Mouse (Mus musculus): Measurements from ENCODE around the gene AA467197. TPM values are rescaled to one million over a fixed set of nuclear protein-coding genes. Genes with fewer than 3 reads are reported as not detected.
A peak's percentile ranks its signal among the peaks of the same experiment; 100 is the strongest.

The AA467197 gene
- total RNA-seq, 2 experiments from 2014 or later = 0.49 TPM; not detected in 1

GRCm38 (mm10) chr2:122652096-122653084 lies 15.6 kb downstream of the AA467197 start:
- no peak overlapping the region for H3K27ac ChIP-seq
- intact Hi-C loops (cut with DNase I) = no loop called here
- no peak for TF ChIP-seq CTCF (IDR thresholded peaks at IDR 0.05)
- no peak overlapping the region for H3K4me3 ChIP-seq
- DNase-seq (ENCODE audit: extremely low spot score in 1 of 2, low spot score in 2 of 2) = no peak

GRCm38 (mm10) chr2:122656052-122656451 lies 19.3 kb downstream of the AA467197 start:
- H3K27ac ChIP-seq = no peak overlapping the region
- TF ChIP-seq CTCF (IDR thresholded peaks at IDR 0.05) = no peak
- DNase-seq (ENCODE audit: extremely low spot score in 1 of 2, low spot score in 2 of 2) = no peak
- no peak overlapping the region for H3K4me3 ChIP-seq
- intact Hi-C loops (cut with DNase I) = no loop called here

GRCm38 (mm10) chr2:122656767-122657166 lies 20.0 kb downstream of the AA467197 start:
- DNase-seq (ENCODE audit: extremely low spot score in 1 of 2, low spot score in 2 of 2) = no peak
- no peak overlapping the region for H3K27ac ChIP-seq
- H3K4me3 ChIP-seq = no peak overlapping the region
- no peak for TF ChIP-seq CTCF (IDR thresholded peaks at IDR 0.05)
- intact Hi-C loops (cut with DNase I) = no loop called here

- no peak for DNase-seq (ENCODE audit: extremely low spot score in 1 of 2, low spot score in 2 of 2)
- no peak overlapping the region for H3K4me3 ChIP-seq
- intact Hi-C loops (cut with DNase I) = no loop called here
- no peak overlapping the region for H3K27ac ChIP-seq
- no peak for TF ChIP-seq CTCF (IDR thresholded peaks at IDR 0.05)
These were observed 21.1 kb downstream of the AA467197 start for GRCm38 (mm10) chr2:122657707-122658524.

- DNase-seq (ENCODE audit: extremely low spot score in 1 of 2, low spot score in 2 of 2) = no peak
- H3K4me3 ChIP-seq = no peak overlapping the region
- no peak for TF ChIP-seq CTCF (IDR thresholded peaks at IDR 0.05)
- intact Hi-C loops (cut with DNase I) = no loop called here
- H3K27ac ChIP-seq = no peak overlapping the region
These were observed 23.0 kb downstream of the AA467197 start for GRCm38 (mm10) chr2:122659825-122660224.

GRCm38 (mm10) chr2:122665253-122665972 lies 28.6 kb downstream of the AA467197 start:
- Histone ChIP-seq H3K4me3 (no peak overlapping the region), H3K27ac (no peak overlapping the region)
- TF ChIP-seq CTCF (IDR thresholded peaks at IDR 0.05) = no peak
- no peak for DNase-seq (ENCODE audit: extremely low spot score in 1 of 2, low spot score in 2 of 2)
- intact Hi-C loops (cut with DNase I) = no loop called here

GRCm38 (mm10) chr2:122665973-122666875 lies 29.4 kb downstream of the AA467197 start:
- Histone ChIP-seq H3K4me3 (no peak overlapping the region), H3K27ac (no peak overlapping the region)
- DNase-seq (ENCODE audit: extremely low spot score in 1 of 2, low spot score in 2 of 2) = peak; percentile 29 to 42
- intact Hi-C loops (cut with DNase I) = loop anchor here (1.0 kb wide), 1 partner anchor 88 kb away; no protein-coding TSS in a partner anchor
- TF ChIP-seq CTCF (IDR thresholded peaks at IDR 0.05) = peak; percentile 66

- TF ChIP-seq CTCF (IDR thresholded peaks at IDR 0.05) = peak; percentile 68
- intact Hi-C loops (cut with DNase I) = no loop called here
- DNase-seq (ENCODE audit: extremely low spot score in 1 of 2, low spot score in 2 of 2) = peak; percentile 30 to 39
- Histone ChIP-seq H3K4me3 (no peak overlapping the region), H3K27ac (no peak overlapping the region)
These were observed 31.1 kb downstream of the AA467197 start for GRCm38 (mm10) chr2:122667856-122668255.

- Histone ChIP-seq H3K27ac (no peak overlapping the region), H3K4me3 (no peak overlapping the region)
- TF ChIP-seq CTCF (IDR thresholded peaks at IDR 0.05) = no peak
- intact Hi-C loops (cut with DNase I) = no loop called here
- no peak for DNase-seq (ENCODE audit: extremely low spot score in 1 of 2, low spot score in 2 of 2)
These were observed 34.9 kb downstream of the AA467197 start for GRCm38 (mm10) chr2:122671714-122672113.

- Histone ChIP-seq H3K27ac (no peak overlapping the region), H3K4me3 (no peak overlapping the region)
- no peak for DNase-seq (ENCODE audit: extremely low spot score in 1 of 2, low spot score in 2 of 2)
- TF ChIP-seq CTCF (IDR thresholded peaks at IDR 0.05) = no peak
- intact Hi-C loops (cut with DNase I) = no loop called here
These were observed 36.1 kb downstream of the AA467197 start for GRCm38 (mm10) chr2:122672841-122673240.
